Mouse (Mus musculus): ENCODE measurements around the gene Gm5152.
"Not testable (repeated sequence)": the region's sequence is repeated elsewhere in the genome, so short reads cannot be mapped to it uniquely, and the experiment has no call there.

DNA sequence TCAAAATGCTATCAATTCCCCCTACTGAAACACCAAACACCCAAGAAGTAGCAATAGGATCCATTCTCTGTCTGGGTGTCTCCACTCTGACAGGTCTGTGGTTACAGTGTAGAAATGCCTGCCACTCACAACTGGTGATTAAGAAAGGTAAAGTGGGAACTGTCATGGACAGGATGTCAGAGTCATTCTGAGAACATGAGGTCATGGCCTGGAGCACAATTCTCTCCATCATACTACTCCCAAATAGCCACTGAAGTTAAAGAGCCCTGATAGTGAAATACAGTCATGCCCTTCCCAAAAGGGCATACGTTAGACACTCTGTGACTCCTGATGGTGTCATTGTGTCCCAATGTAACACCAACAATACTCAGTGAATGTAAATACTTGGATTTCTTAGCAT, 8.4 kb upstream of the Gm5152 start:
- TF ChIP-seq CTCF, EP300 (IDR thresholded peaks at IDR 0.05): not testable (repeated sequence)
